Mouse (Mus musculus) retina, embryonic 14.5 days (tissue): ENCODE measurements around the gene Stx2.

ENCODE experiments used
- DNase-seq: peaks from one replicate; pipeline ENCODE4 v3.0.0-alpha.2; 2015; ENCODE audit warnings: low spot score

Stx2 gene

GRCm38 (mm10) chr5:129008412-129008826, at the start of gene Stx2:
Gene Stx2 (minus strand): TSS chr5:129008574.
- DNase-seq, result peak; percentile 93

- DNase-seq, result no peak
Measured at GRCm38 (mm10) chr5:129054675-129055284, 46.4 kb upstream of the Stx2 start.

- peak; percentile 30 for DNase-seq
Measured at GRCm38 (mm10) chr5:129052636-129053355, 44.4 kb upstream of the Stx2 start.

- DNase-seq, result no peak
Measured at GRCm38 (mm10) chr5:129051910-129052309, 43.5 kb upstream of the Stx2 start.

GRCm38 (mm10) chr5:129049372-129049771, 41.0 kb upstream of the Stx2 start:
- peak; percentile 60 for DNase-seq

- peak; percentile 36 for DNase-seq
Measured at GRCm38 (mm10) chr5:129045641-129046580, 37.5 kb upstream of the Stx2 start.

- DNase-seq, result no peak
Measured at GRCm38 (mm10) chr5:129037739-129038138, 29.4 kb upstream of the Stx2 start.

GRCm38 (mm10) chr5:129036678-129037077, 28.3 kb upstream of the Stx2 start:
- DNase-seq, result no peak

GRCm38 (mm10) chr5:129029131-129029723, 20.9 kb upstream of the Stx2 start:
- no peak for DNase-seq

- no peak for DNase-seq
Measured at GRCm38 (mm10) chr5:129026637-129027036, 18.3 kb upstream of the Stx2 start.

GRCm38 (mm10) chr5:129026171-129026570, 17.8 kb upstream of the Stx2 start:
- DNase-seq, result no peak

- no peak for DNase-seq
Measured at GRCm38 (mm10) chr5:129025725-129026124, 17.4 kb upstream of the Stx2 start.

- no peak for DNase-seq
Measured at GRCm38 (mm10) chr5:129025048-129025447, 16.7 kb upstream of the Stx2 start.

- DNase-seq, result peak; percentile 22
Measured at GRCm38 (mm10) chr5:129020731-129021130, 12.4 kb upstream of the Stx2 start.

- DNase-seq, result no peak
Measured at GRCm38 (mm10) chr5:129020300-129020668, 11.9 kb upstream of the Stx2 start.

GRCm38 (mm10) chr5:129019497-129020299, 11.3 kb upstream of the Stx2 start, which contains the start of gene Ran:
Gene Ran (plus strand): TSS chr5:129020069.
- peak; percentile 97 for DNase-seq

- no peak for DNase-seq
Measured at GRCm38 (mm10) chr5:129018782-129019489, 10.6 kb upstream of the Stx2 start.

- DNase-seq, result no peak
Measured at GRCm38 (mm10) chr5:129016370-129016769, 8.0 kb upstream of the Stx2 start.

- no peak for DNase-seq
Measured at GRCm38 (mm10) chr5:129015540-129015939, 7.2 kb upstream of the Stx2 start.

- no peak for DNase-seq
Measured at GRCm38 (mm10) chr5:129015020-129015419, 6.6 kb upstream of the Stx2 start.

- DNase-seq, result no peak
Measured at GRCm38 (mm10) chr5:129010937-129011336, 2.6 kb upstream of the Stx2 start.
